Mouse (Mus musculus) spleen, adult 2 months (tissue): ENCODE results near the gene Dpyd.

ENCODE experiments used
- CTCF ChIP-seq: fragments of 200-500 bp; IDR thresholded peaks from 2 replicates; pipeline ENCODE4 v1.5.1; 2011; ENCODE audit warnings: mild to moderate bottlenecking, inconsistent platforms; ENCODE audit not compliant: insufficient read depth, insufficient read length, insufficient replicate concordance; ENCODE audit errors: extremely low read depth
- POLR2A ChIP-seq: fragments of 200-500 bp; IDR thresholded peaks from 2 replicates; pipeline ENCODE4 v1.6.1; 2011; ENCODE audit warnings: low read depth, low read length, inconsistent platforms

DNA sequence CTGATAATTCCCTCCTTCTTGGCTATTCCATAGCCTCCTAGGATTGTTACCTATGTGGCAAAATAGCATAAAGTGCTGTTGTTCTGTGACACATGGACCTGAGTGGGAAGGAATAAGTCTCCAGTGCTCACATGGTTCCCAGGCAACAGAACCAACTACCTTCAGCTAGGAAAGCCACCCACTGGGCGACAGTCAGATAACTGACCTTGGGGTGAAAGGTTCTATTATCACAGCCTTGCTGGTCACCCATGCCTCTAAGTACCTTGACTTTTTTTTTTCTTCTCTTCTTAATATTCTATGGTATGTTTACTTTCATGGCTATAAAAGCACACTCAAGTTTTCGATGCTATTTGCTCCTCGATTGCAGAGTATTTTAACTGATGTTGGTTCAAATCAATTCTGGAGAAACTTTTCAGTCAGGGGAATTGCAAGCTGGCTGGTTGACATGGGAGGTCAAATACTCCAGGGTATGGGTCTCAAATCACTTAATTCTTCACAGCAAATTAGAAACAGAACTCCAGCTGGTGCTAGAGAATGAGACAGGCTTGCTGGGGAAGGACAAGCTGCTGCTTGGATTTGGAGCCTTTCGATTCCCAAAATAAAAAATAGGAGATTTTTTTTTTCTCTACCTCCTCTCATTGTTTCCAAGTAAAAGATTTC, 14.2 kb upstream of the Dpyd start:
- TF ChIP-seq CTCF, result no peak
- no peak for TF ChIP-seq POLR2A
